Mouse (Mus musculus): ENCODE results near the gene Sfxn5. TPM values are rescaled to one million over a fixed set of nuclear protein-coding genes. Genes with fewer than 3 reads are reported as not detected.

Sfxn5 gene
- total RNA-seq, 1 experiment from 2014 or later: 7.3 TPM

DNA sequence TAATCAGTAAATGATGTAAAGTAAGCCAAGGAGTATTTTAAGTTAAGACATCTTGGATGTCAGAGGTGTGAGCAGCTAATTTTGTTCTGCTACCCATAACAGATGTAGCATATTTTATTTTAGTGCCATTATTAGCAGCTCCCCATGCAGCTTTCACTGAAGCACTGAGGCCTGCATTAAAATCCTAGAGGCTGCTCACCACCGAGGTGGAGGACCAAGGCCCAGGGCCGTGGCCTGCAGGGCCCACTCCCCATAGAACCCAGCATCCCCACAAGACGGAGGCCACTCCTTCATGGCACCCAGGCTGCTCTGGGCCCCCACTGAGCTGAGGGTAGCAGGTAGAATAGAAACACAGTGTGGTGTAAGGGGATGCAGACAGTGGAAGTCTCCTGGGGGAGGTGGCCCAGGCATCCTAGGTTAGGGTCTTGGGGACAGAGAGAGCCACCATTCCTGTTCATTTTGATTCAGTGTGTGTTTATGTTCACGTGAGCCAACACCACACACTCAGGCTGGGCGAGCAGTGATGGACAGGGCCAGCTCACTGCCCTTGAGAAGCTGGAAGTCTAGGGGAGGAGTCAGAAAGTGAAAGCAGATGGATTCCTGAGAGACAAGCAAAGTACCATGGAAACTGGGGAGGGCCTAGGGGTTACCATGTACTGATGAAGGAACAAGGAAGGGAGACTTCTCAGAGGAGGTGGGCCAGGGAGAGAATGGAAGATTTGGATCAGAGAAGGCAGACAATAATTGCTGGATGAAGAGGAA, 114.4 kb downstream of the Sfxn5 start:
- ATAC-seq (replicated peaks; ENCODE audit: insufficient number of reproducible peaks, low FRiP score, low TSS enrichment, poor library complexity, severe bottlenecking): no peak

DNA sequence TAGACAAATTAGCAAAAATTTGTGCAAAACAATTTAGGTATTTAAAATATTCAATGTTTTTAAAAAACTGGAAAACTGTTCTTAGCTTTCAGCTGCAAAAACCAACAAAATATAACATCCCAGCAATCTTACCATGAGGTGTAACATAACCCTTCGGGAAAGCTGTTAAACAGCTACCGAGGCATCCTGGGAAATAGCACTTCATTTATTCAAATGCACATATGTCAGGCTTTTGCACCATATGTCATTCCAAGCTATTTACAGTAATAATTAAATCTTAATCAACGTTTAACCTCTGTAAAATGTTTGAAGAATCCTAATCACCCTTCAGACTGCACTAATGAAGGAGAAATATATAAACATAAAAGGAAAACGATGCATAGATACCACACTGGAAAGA, 115.0 kb downstream of the Sfxn5 start:
- no peak for ATAC-seq (replicated peaks; ENCODE audit: insufficient number of reproducible peaks, low FRiP score, low TSS enrichment, poor library complexity, severe bottlenecking)

DNA sequence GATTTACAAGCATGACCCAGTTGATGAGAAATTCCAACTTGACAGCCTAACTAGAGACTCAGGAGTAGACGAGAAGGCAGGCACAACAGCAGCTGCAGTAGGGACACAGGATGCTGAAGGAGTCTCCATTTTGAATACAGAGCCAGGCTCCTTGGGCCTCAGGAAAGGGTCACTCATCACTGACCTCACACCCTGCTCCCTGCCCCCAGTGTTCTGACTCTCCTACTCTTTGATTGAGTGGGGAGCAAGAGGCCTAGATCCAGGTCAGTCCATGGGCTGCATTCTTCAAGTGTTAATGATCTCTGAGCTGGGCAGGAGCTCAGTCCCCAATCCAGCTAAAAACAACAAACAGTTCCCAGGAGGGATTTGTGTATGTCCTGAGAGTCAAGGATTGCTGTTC, 122.5 kb downstream of the Sfxn5 start:
- no peak for ATAC-seq (replicated peaks; ENCODE audit: insufficient number of reproducible peaks, low FRiP score, low TSS enrichment, poor library complexity, severe bottlenecking)

DNA sequence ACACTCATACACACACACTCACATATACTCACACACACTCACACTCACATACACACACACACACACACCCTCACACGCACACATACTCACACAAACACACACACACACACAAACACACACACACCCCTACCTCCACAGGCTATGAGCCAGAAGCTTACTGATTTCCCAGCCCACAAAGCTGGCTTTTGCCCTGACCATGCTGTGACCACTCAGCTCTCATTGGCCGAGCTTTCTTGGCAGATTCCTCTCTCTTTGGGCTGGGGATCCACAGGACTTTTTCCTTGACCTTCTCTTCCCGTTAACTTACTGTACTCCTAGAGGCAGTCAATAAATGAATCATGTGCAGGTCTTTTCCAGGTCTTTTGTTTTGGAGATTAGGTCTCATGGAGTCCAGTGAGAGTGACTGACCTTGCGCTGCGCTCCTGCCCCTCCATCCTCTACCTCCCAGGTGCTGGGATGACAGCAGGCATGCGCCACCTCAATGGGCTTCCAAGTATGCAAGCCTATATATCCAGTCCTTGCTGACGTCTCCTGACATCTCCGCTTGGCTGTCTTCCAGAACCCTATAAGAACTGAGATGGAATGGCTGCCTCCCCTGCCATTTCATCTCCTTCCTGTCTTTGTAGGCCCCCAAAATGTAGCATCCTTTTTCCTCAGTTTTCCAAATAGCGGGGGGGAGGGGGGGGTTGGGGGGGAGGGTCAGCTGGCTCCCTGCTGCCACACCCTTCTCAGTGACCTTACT, 123.8 kb downstream of the Sfxn5 start:
- ATAC-seq (replicated peaks; ENCODE audit: insufficient number of reproducible peaks, low FRiP score, low TSS enrichment, poor library complexity, severe bottlenecking): no peak

DNA sequence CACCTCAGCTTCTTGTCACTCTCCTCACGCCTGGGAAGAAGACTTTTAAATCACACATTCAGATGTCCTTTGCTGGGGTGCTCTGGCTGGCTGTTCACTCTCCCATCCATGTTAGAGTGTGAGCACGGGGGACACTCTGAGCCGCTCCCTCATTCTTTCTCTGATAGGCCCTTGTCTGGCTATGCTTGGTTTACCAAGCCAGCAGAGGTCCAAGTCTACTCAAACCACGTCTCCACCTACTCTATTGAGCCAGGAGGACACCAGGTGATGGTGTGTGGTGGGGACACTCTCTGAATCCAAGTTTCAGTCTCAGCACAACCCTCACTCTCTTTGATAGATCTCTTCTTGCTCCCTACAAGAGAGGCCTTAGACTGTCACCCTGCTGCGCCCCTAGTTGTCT, 125.9 kb downstream of the Sfxn5 start:
- ATAC-seq (replicated peaks; ENCODE audit: insufficient number of reproducible peaks, low FRiP score, low TSS enrichment, poor library complexity, severe bottlenecking): no peak

DNA sequence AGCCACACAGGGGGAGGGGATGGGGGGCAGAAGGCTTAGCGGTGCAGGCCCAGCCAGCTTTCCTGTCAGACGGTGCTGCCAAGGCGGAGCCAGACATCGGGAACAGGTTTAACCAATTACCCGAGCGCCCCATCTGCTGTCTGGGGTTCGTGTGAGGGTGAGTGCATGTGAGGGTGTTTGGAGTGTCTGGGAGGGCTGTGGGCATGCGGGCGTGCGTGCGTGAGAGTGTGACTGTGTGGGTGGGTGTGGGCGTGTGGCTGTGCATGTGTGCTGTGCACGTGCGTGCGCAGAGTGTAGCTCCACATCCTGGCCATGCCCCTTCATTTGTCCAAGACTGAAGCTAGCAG, 126.3 kb downstream of the Sfxn5 start:
- no peak for ATAC-seq (replicated peaks; ENCODE audit: insufficient number of reproducible peaks, low FRiP score, low TSS enrichment, poor library complexity, severe bottlenecking)

DNA sequence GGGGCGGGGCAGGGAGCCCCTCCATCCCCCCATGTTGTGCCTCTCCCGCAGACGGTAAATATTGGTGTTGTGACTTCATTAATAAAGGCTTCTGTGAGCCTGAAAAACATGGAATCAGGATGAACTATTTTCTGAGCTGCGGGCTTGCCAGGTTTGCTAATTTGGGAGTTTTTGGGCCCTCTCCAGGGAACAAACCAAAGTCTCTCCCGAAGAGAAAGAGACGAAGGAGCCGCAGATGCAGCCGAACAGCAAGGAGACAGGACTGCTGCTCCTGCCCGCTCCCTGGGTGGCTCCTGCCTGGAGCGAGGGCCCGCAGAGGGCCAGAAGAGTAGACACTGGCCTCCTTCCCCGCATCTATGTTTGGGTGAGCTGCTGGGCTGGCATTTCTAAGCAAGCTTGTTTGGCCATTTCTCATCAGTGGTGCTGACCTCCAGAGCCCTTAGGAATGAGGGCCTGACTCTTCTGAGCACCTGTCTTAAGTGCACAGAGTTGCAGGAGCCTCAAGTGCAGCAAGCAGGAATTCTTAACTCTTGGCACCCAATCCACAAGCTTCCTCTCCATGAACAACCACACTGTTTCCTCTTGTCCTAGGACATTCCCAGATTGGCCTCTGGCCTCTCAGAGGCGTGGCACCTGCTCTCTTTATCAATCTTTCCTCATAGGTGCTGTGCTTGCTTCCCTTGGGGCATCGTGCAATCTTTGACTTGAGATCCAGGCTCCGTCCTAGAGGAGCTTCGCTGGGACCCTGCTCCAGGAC, 126.9 kb downstream of the Sfxn5 start:
- no peak for ATAC-seq (replicated peaks; ENCODE audit: insufficient number of reproducible peaks, low FRiP score, low TSS enrichment, poor library complexity, severe bottlenecking)

DNA sequence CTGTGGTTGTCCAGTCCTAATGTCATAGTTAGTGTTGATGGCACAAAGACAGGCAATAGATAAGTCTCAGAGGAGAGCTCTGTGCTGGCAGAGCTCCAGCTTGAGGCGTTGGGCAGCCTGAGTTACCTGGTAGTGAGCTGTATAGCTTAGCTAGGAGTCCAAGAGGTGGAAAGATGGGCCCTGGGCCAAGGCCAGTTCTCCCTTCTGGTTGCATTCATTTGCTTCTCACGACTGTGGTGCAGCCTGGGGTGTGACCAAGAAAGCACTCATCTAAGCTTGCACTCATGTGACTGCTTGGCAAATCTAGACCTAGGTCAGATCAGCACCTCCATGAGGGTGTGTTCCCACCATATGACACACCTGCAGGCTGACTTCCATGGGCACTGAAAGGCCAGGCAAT, 135.3 kb downstream of the Sfxn5 start:
- no peak for ATAC-seq (replicated peaks; ENCODE audit: insufficient number of reproducible peaks, low FRiP score, low TSS enrichment, poor library complexity, severe bottlenecking)

DNA sequence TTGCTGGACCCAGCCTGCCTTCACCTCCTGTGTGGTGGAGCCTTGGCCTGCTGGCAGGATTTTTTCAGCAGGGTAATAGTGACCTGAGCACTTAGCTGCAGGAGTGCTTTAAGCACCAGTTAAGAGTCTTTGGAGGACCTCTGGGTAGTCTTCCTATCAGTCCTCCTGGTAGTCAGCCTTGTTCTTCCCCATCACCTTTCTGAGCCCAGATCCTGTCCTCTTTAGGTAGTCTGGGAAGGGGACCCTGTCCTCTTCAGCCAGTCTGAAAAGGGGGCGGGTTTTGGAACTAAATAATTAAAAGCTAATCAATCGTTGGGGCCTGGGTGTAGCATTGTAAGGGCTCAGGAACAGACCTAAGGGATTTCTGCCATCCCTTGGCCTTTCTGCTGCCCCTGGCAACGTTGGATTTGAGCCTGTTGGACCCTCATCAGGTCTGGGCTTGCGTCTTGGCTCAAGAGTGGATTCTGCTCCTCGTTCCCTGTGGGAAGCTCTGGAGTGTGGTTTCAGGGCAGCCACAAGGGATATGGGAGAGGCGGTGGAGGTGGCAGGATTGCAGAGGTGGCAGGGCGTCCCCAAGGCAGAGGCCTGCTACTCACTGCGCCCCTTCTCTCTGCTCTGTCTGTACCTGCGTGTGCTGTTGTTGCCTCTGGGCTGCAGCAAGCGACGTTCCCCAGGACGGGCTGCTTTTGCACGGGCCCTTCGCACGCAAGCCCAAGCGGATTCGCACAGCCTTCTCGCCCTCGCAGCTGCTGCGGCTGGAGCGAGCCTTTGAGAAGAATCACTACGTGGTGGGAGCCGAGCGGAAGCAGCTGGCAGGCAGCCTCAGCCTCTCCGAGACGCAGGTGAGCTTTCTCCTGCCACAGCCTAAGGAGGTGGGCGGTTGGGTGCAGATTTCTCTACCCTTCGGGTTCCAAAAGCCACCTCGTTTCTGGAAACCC, 139.6 kb downstream of the Sfxn5 start:
- no peak for ATAC-seq (replicated peaks; ENCODE audit: insufficient number of reproducible peaks, low FRiP score, low TSS enrichment, poor library complexity, severe bottlenecking)

DNA sequence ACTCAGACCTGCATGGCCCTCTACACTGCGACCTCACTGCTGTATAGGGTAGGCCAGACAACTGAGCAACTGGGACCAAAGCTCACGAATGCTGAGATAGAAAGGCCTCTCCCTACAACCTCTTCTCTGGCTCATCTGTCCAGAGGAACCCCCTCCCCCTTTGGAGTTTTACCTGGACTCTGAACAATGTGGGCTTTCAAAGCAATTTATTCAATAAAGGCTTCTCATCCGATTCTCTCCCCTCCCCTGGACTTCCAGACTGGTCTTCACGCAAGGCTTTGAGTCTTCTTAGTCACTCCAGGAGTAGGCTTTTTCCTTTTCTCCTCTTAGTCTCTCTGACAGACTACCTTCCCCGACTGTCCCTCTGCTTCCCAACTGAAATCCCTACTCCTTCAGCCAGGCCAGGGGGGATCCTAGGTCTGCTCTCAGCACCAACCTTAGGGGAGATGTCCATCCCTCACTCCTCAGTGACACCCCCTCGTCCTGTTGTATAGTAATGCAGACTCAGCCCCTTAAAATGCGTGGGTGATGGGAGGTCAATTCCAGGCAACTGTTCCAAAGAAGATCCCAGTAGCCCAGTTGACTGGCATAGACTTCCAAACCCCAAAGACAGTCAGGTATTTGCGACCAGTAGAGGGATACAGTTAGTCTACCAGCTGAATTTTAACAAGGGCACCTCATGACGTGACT, 141.3 kb downstream of the Sfxn5 start:
- ATAC-seq (replicated peaks; ENCODE audit: insufficient number of reproducible peaks, low FRiP score, low TSS enrichment, poor library complexity, severe bottlenecking): no peak

DNA sequence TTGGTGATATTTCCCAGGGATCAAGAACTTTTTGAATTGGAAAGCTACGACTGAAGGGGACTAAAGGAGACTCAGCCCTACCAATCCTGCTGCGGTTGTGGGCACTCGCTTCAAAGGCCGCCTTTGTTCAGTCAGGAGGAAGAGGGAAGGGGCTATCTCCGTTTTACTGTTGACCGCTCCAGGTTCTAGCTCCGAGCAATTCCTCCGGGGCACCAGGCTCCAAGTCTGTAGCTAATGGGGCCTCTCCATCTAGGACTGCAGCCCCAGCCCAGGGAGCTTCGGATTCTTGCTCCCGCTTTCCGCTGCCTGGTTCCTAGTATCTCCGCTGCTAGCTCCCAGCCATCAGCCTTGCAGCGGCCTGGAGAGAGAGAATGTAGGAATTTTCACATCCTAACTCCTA, 142.6 kb downstream of the Sfxn5 start:
- no peak for ATAC-seq (replicated peaks; ENCODE audit: insufficient number of reproducible peaks, low FRiP score, low TSS enrichment, poor library complexity, severe bottlenecking)

DNA sequence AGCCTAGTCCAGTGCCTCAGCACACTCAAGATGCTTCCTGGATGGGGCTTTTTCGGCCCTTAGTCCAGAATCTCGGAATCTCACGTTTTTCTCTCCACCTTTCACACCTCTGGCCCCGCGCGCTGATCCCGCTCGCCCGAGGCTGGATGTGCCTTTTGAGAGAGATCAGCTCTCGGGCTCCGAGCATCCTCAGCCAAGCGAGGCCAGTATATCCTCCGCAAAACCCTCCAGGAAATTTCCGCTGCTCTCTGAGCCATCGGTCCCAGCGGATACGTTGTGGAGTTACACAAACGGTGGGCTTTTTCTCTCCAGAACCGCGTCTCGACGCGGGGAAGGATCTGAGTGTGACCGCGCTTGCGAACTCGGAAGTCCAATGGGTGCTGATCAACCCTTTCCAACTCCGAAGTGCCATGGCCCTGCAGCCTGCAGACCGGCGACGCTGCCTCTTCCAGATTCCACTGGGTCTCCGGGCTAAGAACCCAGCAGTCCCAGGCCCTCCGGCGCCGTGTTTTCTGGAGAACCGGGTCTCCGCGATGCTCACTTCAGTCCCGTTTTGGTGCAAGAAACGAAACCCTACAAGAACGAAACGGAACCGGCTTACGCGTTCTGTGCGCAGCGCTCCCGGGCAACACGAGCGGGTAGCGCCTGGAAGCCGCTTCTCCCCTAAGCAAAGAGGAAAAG, 143.2 kb downstream of the Sfxn5 start:
- ATAC-seq (replicated peaks; ENCODE audit: insufficient number of reproducible peaks, low FRiP score, low TSS enrichment, poor library complexity, severe bottlenecking): no peak

DNA sequence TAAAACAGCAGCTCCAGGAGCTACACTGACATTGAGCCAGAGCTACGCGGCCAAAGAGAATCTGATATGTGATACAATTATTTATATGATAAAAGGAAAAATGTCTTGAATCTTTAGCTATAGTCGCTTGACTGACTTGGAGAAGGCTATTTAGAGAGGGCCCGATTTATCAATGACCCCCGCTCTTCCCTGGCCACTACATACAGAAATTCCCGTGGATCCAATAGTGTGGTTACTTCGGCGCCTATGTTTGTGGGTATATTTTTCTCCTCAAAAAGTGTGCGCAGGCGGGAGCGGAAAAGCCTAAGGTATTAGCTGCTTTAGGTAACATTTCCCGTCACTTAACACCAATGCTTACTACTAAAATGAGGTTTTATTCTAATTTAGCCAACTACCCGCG, 143.9 kb downstream of the Sfxn5 start:
- ATAC-seq (replicated peaks; ENCODE audit: insufficient number of reproducible peaks, low FRiP score, low TSS enrichment, poor library complexity, severe bottlenecking): no peak

DNA sequence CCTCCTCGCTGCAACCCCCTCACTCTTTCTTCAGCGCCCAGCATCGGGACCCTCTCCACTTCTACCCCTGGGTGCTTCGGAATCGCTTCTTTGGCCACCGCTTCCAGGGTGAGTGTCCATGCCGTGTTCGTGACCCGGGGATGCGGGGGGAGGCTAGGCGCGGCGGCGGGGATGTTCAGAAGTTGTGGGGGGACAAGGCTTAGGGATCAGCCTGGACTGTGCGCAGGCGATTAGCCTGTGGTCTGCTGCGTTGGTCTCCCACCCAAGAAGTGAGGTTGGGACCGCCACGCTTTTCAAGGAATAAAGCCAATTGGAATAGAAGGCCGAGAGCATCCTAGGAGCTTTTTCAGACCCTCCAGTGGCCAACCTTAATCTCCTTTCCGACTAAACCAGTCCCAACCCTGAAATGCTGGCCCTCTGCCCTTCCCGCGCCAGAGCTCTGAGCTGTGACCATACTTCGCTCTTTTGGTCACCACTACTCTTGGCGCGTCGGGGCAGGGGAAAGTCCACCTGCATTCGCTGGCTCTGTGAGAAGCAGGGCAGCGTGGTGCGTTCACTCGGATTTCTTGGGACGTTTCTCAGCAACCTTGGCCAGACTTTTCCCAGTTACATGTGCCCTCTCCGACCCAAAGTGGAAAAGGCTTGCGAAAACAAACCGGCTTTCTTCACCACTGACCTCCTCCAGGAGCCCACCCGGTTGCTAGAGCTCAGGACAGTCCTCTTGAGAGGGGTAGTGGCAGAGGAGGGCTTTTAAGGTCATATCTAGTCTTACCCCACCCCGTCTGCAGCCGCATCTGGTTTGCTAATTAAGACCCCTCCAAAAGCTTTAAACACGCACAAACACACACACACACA, 144.7 kb downstream of the Sfxn5 start:
- no peak for ATAC-seq (replicated peaks; ENCODE audit: insufficient number of reproducible peaks, low FRiP score, low TSS enrichment, poor library complexity, severe bottlenecking)

DNA sequence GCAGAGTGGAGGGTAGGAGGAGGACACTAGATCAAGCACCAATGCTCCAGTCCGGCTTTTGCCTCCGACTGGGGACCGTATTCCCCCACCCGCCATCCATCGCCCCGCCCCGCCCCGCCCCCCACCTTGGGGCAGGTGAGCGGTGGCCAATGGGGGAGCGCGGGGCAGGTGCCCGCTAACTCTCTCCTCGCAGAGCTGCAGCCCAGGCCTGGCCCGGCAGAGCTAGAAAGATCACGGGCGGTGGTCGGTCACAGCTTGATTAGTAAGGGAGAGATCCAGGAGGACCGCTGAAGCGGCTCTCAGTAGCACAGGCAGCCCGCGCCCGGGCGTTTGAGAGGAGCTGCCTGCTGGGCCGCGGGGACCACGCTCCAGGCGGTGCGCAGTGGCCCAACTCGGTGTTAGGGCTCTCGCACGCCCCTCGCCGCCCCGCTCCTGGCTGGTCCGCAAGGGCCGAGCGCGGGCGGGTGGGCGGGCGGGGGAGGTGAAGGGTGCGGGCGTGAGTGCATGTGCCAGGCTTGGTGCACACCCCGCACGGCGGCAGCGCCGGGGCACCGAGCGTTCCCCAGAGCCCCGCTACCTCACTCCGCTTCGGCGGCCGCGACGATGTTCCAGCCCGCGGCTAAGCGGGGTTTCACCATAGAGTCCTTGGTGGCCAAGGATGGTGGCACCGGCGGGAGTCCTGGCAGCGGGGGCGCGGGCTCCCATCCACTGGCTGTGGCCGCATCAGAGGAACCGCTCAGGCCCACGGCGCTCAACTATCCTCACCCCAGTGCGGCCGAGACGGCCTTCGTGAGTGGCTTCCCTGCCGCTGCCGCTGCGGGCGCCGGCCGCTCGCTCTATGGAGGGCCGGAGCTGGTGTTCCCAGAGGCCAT, 145.6 kb downstream of the Sfxn5 start, which contains the start of gene Emx1:
Emx1 (plus strand) TSS at position 99 of the 872 bp plus-strand sequence.
- ATAC-seq (replicated peaks; ENCODE audit: insufficient number of reproducible peaks, low FRiP score, low TSS enrichment, poor library complexity, severe bottlenecking): no peak

DNA sequence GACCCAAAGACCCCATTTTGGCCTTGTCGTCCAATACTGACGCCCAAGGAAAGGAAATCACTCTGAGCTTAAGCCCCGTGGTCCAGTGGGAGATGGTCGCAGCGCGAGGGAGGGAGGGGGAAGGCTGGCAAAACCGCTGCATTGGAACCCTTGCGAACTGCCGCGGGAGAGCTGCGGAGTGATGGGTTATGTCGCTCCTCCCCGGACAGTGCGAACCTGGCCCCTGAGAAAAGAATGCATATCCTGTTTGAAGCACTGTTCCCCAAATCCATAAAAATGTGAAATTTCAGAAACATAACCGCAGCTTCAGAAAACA, 146.5 kb downstream of the Sfxn5 start:
- no peak for ATAC-seq (replicated peaks; ENCODE audit: insufficient number of reproducible peaks, low FRiP score, low TSS enrichment, poor library complexity, severe bottlenecking)

All from monocyte, adult 5-6 weeks (primary cell).